Mouse (Mus musculus): ENCODE measurements around the gene Axl. TPM values are rescaled to one million over a fixed set of nuclear protein-coding genes. Genes with fewer than 3 reads are reported as not detected.
"Not testable (repeated sequence)": the region's sequence is repeated elsewhere in the genome, so short reads cannot be mapped to it uniquely, and the experiment has no call there.

Axl gene
- total and polyA plus RNA-seq, 2 experiments from 2014 or later, result 16.5 to 28.1 TPM

- peaks cover 72% of the 10 kb centered on the region for H3K36me3 ChIP-seq (ENCODE audit: insufficient read depth, low read length)
- H3K4me2 ChIP-seq (ENCODE audit: low read depth, low read length, poor library complexity, severe bottlenecking), result no peak overlapping the region
- no peak for DNase-seq (ENCODE audit: low spot score)
- H3K9me3 ChIP-seq (ENCODE audit: low read length), result no peaks in the 10 kb centered on the region
- H3K4me1 ChIP-seq (ENCODE audit: insufficient read depth, low read length), result no peaks in the 10 kb centered on the region
- no peak overlapping the region for H3K9ac ChIP-seq (replicated peaks; ENCODE audit: low read length, poor library complexity, severe bottlenecking)
- 70% methylated on average over 4 of the region's 4 CpGs for WGBS
- no peak for ATAC-seq (ENCODE audit: low FRiP score)
- H3K27me3 ChIP-seq (ENCODE audit: insufficient read depth, low read length), result no peaks in the 10 kb centered on the region
- H3K27ac ChIP-seq (ENCODE audit: low read depth, low read length), result no peak overlapping the region
- no peak for TF ChIP-seq CTCF (IDR thresholded peaks at IDR 0.05)
- no peak overlapping the region for H3K4me3 ChIP-seq (ENCODE audit: low read depth, low read length)
Observed at GRCm38 (mm10) chr7:25734991-25735390, 53.5 kb downstream of the Axl start.

GRCm38 (mm10) chr7:25731294-25732055, 57.0 kb downstream of the Axl start:
- ATAC-seq (ENCODE audit: low FRiP score), result no peak
- Histone ChIP-seq H3K27me3 (ENCODE audit: insufficient read depth, low read length) (no peaks in the 10 kb centered on the region), H3K4me2 (ENCODE audit: low read depth, low read length, poor library complexity, severe bottlenecking) (no peak overlapping the region), H3K27ac (ENCODE audit: low read depth, low read length) (no peak overlapping the region), H3K4me1 (ENCODE audit: insufficient read depth, low read length) (no peaks in the 10 kb centered on the region), H3K9me3 (ENCODE audit: low read length) (no peaks in the 10 kb centered on the region), H3K9ac (replicated peaks; ENCODE audit: low read length, poor library complexity, severe bottlenecking) (no peak overlapping the region), H3K36me3 (ENCODE audit: insufficient read depth, low read length) (peaks cover 86% of the 10 kb centered on the region), H3K4me3 (ENCODE audit: low read depth, low read length) (no peak overlapping the region)
- DNase-seq (ENCODE audit: low spot score), result no peak
- WGBS, result 89% methylated on average over 8 of the region's 8 CpGs
- no peak for TF ChIP-seq CTCF (IDR thresholded peaks at IDR 0.05)

GRCm38 (mm10) chr7:25729862-25730261, 58.6 kb downstream of the Axl start:
- Histone ChIP-seq H3K4me3 (ENCODE audit: low read depth, low read length) (no peak overlapping the region), H3K4me1 (ENCODE audit: insufficient read depth, low read length) (no peaks in the 10 kb centered on the region), H3K36me3 (ENCODE audit: insufficient read depth, low read length) (peaks cover 89% of the 10 kb centered on the region), H3K27me3 (ENCODE audit: insufficient read depth, low read length) (no peaks in the 10 kb centered on the region), H3K9me3 (ENCODE audit: low read length) (no peaks in the 10 kb centered on the region), H3K4me2 (ENCODE audit: low read depth, low read length, poor library complexity, severe bottlenecking) (no peak overlapping the region), H3K9ac (replicated peaks; ENCODE audit: low read length, poor library complexity, severe bottlenecking) (no peak overlapping the region), H3K27ac (ENCODE audit: low read depth, low read length) (no peak overlapping the region)
- DNase-seq (ENCODE audit: low spot score) (no peak), ATAC-seq (ENCODE audit: low FRiP score) (no peak)
- no peak for TF ChIP-seq CTCF (IDR thresholded peaks at IDR 0.05)
- WGBS, result 89% methylated on average over 2 of the region's 2 CpGs

- WGBS, result 52% methylated on average over 2 of the region's 2 CpGs
- DNase-seq (ENCODE audit: low spot score) (no peak), ATAC-seq (ENCODE audit: low FRiP score) (no peak)
- Histone ChIP-seq H3K4me3 (ENCODE audit: low read depth, low read length) (no peak overlapping the region), H3K36me3 (ENCODE audit: insufficient read depth, low read length) (peaks cover 91% of the 10 kb centered on the region), H3K9ac (replicated peaks; ENCODE audit: low read length, poor library complexity, severe bottlenecking) (no peak overlapping the region), H3K27ac (ENCODE audit: low read depth, low read length) (no peak overlapping the region), H3K9me3 (ENCODE audit: low read length) (no peaks in the 10 kb centered on the region), H3K4me1 (ENCODE audit: insufficient read depth, low read length) (no peaks in the 10 kb centered on the region), H3K27me3 (ENCODE audit: insufficient read depth, low read length) (no peaks in the 10 kb centered on the region), H3K4me2 (ENCODE audit: low read depth, low read length, poor library complexity, severe bottlenecking) (no peak overlapping the region)
- TF ChIP-seq CTCF (IDR thresholded peaks at IDR 0.05), result no peak
Observed at GRCm38 (mm10) chr7:25729396-25729795, 59.1 kb downstream of the Axl start.

- no peak overlapping the region for H3K9ac ChIP-seq (replicated peaks; ENCODE audit: low read length, poor library complexity, severe bottlenecking)
- no peak for ATAC-seq (ENCODE audit: low FRiP score)
- H3K4me2 ChIP-seq (ENCODE audit: low read depth, low read length, poor library complexity, severe bottlenecking), result no peak overlapping the region
- H3K27ac ChIP-seq (ENCODE audit: low read depth, low read length), result no peak overlapping the region
- TF ChIP-seq CTCF (IDR thresholded peaks at IDR 0.05), result no peak
- DNase-seq (ENCODE audit: low spot score), result no peak
- peaks cover 91% of the 10 kb centered on the region for H3K36me3 ChIP-seq (ENCODE audit: insufficient read depth, low read length)
- no peak overlapping the region for H3K4me3 ChIP-seq (ENCODE audit: low read depth, low read length)
- no peaks in the 10 kb centered on the region for H3K9me3 ChIP-seq (ENCODE audit: low read length)
- H3K27me3 ChIP-seq (ENCODE audit: insufficient read depth, low read length), result no peaks in the 10 kb centered on the region
- H3K4me1 ChIP-seq (ENCODE audit: insufficient read depth, low read length), result no peaks in the 10 kb centered on the region
- 96% methylated on average over 5 of the region's 5 CpGs for WGBS
Observed at GRCm38 (mm10) chr7:25727800-25728199, 60.7 kb downstream of the Axl start.

- WGBS, result 88% methylated on average over 19 of the region's 19 CpGs
- peaks cover 82% of the 10 kb centered on the region for H3K36me3 ChIP-seq (ENCODE audit: insufficient read depth, low read length)
- TF ChIP-seq CTCF (IDR thresholded peaks at IDR 0.05), result no peak
- H3K27me3 ChIP-seq (ENCODE audit: insufficient read depth, low read length), result no peaks in the 10 kb centered on the region
- no peak overlapping the region for H3K9ac ChIP-seq (replicated peaks; ENCODE audit: low read length, poor library complexity, severe bottlenecking)
- no peaks in the 10 kb centered on the region for H3K4me1 ChIP-seq (ENCODE audit: insufficient read depth, low read length)
- no peak overlapping the region for H3K27ac ChIP-seq (ENCODE audit: low read depth, low read length)
- no peak for DNase-seq (ENCODE audit: low spot score)
- no peaks in the 10 kb centered on the region for H3K9me3 ChIP-seq (ENCODE audit: low read length)
- no peak overlapping the region for H3K4me3 ChIP-seq (ENCODE audit: low read depth, low read length)
- ATAC-seq (ENCODE audit: low FRiP score), result no peak
- no peak overlapping the region for H3K4me2 ChIP-seq (ENCODE audit: low read depth, low read length, poor library complexity, severe bottlenecking)
Observed at GRCm38 (mm10) chr7:25725886-25726285, 62.6 kb downstream of the Axl start.

- not testable (repeated sequence) for DNase-seq (ENCODE audit: low spot score); H3K4me1 ChIP-seq (ENCODE audit: insufficient read depth, low read length); H3K27ac ChIP-seq (ENCODE audit: low read depth, low read length); H3K9ac ChIP-seq (replicated peaks; ENCODE audit: low read length, poor library complexity, severe bottlenecking); ATAC-seq (ENCODE audit: low FRiP score); H3K4me2 ChIP-seq (ENCODE audit: low read depth, low read length, poor library complexity, severe bottlenecking); H3K4me3 ChIP-seq (ENCODE audit: low read depth, low read length); H3K9me3 ChIP-seq (ENCODE audit: low read length); H3K27me3 ChIP-seq (ENCODE audit: insufficient read depth, low read length)
- peaks cover 53% of the 10 kb centered on the region for H3K36me3 ChIP-seq (ENCODE audit: insufficient read depth, low read length)
Observed at GRCm38 (mm10) chr7:25721776-25722175, 66.7 kb downstream of the Axl start.
